Mouse (Mus musculus) liver, embryonic 13.5 days (tissue): ENCODE data around the gene Lsg1. TPM values are rescaled to one million over a fixed set of nuclear protein-coding genes. Genes with fewer than 3 reads are reported as not detected.
A peak's percentile ranks its signal among the peaks of the same experiment; 100 is the strongest.

Source experiments
- ATAC-seq: fragments of 200-750 bp; cut with Nextera tagmentation; 2 replicates; pipeline ENCODE4 v1.8.0; 2017; ENCODE audit warnings: low read depth, mild to moderate bottlenecking, moderate number of reproducible peaks, moderate library complexity
- DNase-seq: peaks from one replicate; pipeline ENCODE4 v3.0.0; 2022
- H3K27ac ChIP-seq: fragments of 300-500 bp; sonication (generic); 2 replicates; pipeline ENCODE4 v1.5.1; 2015; ENCODE audit warnings: moderate library complexity, mild to moderate bottlenecking, inconsistent platforms
- H3K27me3 ChIP-seq: fragments of 300-500 bp; sonication (generic); 2 replicates; pipeline ENCODE4 v1.6.1; 2015; ENCODE audit warnings: mild to moderate bottlenecking, inconsistent platforms
- H3K36me3 ChIP-seq: fragments of 300-500 bp; sonication (generic); 2 replicates; pipeline ENCODE4 v1.6.1; 2015; ENCODE audit warnings: mild to moderate bottlenecking, inconsistent platforms
- H3K4me1 ChIP-seq: fragments of 300-500 bp; sonication (generic); replicated peaks from 2 replicates; pipeline ENCODE4 v1.6.1; 2015; ENCODE audit warnings: inconsistent platforms
- H3K4me2 ChIP-seq: fragments of 300-500 bp; sonication (generic); 2 replicates; pipeline ENCODE4 v1.6.1; 2015; ENCODE audit warnings: inconsistent platforms, mild to moderate bottlenecking, moderate library complexity
- H3K4me3 ChIP-seq: fragments of 300-500 bp; sonication (generic); replicated peaks from 2 replicates; pipeline ENCODE4 v1.5.1; 2015; ENCODE audit warnings: mild to moderate bottlenecking, inconsistent platforms
- H3K9ac ChIP-seq: fragments of 300-500 bp; sonication (generic); 2 replicates; pipeline ENCODE4 v1.6.1; 2015; ENCODE audit warnings: mild to moderate bottlenecking, inconsistent platforms
- H3K9me3 ChIP-seq: fragments of 300-500 bp; sonication (generic); replicated peaks from 2 replicates; pipeline ENCODE4 v1.6.1; 2016; ENCODE audit warnings: inconsistent platforms
- WGBS: fragments of 180-500 bp; shearing (Covaris S2); methylation state at CpG from one replicate; pipeline ENCODE4 v1.1.7; 2015; ENCODE audit not compliant: insufficient replicate concordance; 5-methylcytosine and 5-hydroxymethylcytosine counted together
- polyA plus RNA-seq: library from polyadenylated mRNA; unstranded; fragments of >200 nt; fragmentation: Nextera tagmentation; extraction: Ambion mirVana; gene quantifications from 2 replicates; pipeline ENCODE4 v1.2.1, GENCODE M21; 2015

Lsg1 gene
- polyA plus RNA-seq, 1 experiment from 2014 or later = 36.9 TPM

GRCm38 (mm10) chr16:30599491-30600268 lies 12.3 kb upstream of the Lsg1 start, which contains the start of gene Fam43a:
Gene Fam43a, plus strand, starts transcription at chr16:30599723.
- H3K27me3 ChIP-seq = peaks cover 66% of the 10 kb centered on the region
- H3K9me3 ChIP-seq = no peaks in the 10 kb centered on the region
- peak within 1 kb of the TSS; percentile 64 for H3K9ac ChIP-seq
- peak within 1 kb of the TSS; percentile 50; the same call in 1 of the 2 replicates for H3K27ac ChIP-seq
- H3K4me3 ChIP-seq = peak within 1 kb of the TSS; percentile 64
- H3K36me3 ChIP-seq = no peaks in the 10 kb centered on the region
- WGBS = under 1% methylated on average over 55 of the region's 63 CpGs
- peaks cover 46% of the 10 kb centered on the region for H3K4me1 ChIP-seq
- ATAC-seq (peak; percentile 70), DNase-seq (peak; percentile 47)
- peak within 1 kb of the TSS; percentile 71 for H3K4me2 ChIP-seq

GRCm38 (mm10) chr16:30596959-30597681 lies 9.7 kb upstream of the Lsg1 start:
- no peak overlapping the region for H3K4me3 ChIP-seq
- H3K27me3 ChIP-seq = peaks cover 55% of the 10 kb centered on the region
- peaks cover 32% of the 10 kb centered on the region for H3K4me1 ChIP-seq
- ATAC-seq (no peak), DNase-seq (peak; percentile 54)
- no peak overlapping the region for H3K9ac ChIP-seq
- whole genome bisulfite sequencing = 9% methylated on average over 16 of the region's 16 CpGs
- H3K4me2 ChIP-seq = peak overlapping the region; percentile 34
- no peak overlapping the region for H3K27ac ChIP-seq
- H3K9me3 ChIP-seq = no peaks in the 10 kb centered on the region
- no peaks in the 10 kb centered on the region for H3K36me3 ChIP-seq

GRCm38 (mm10) chr16:30595835-30596557 lies 8.6 kb upstream of the Lsg1 start:
- Histone ChIP-seq H3K4me3 (no peak overlapping the region), H3K27me3 (peaks cover 44% of the 10 kb centered on the region), H3K4me2 (no peak overlapping the region), H3K36me3 (no peaks in the 10 kb centered on the region), H3K27ac (no peak overlapping the region), H3K4me1 (peaks cover 21% of the 10 kb centered on the region), H3K9me3 (no peaks in the 10 kb centered on the region), H3K9ac (no peak overlapping the region)
- WGBS = 52% methylated on average over 14 of the region's 14 CpGs
- ATAC-seq = no peak
- DNase-seq = no peak

GRCm38 (mm10) chr16:30595356-30595755 lies 8.0 kb upstream of the Lsg1 start:
- Histone ChIP-seq H3K4me3 (no peak overlapping the region), H3K27ac (no peak overlapping the region), H3K9ac (no peak overlapping the region), H3K4me1 (peaks cover 16% of the 10 kb centered on the region), H3K27me3 (peaks cover 37% of the 10 kb centered on the region), H3K9me3 (no peaks in the 10 kb centered on the region), H3K4me2 (no peak overlapping the region), H3K36me3 (no peaks in the 10 kb centered on the region)
- DNase-seq (no peak), ATAC-seq (no peak)
- 30% methylated on average over 3 of the region's 3 CpGs for WGBS

- Histone ChIP-seq H3K27ac (no peak overlapping the region), H3K9me3 (no peaks in the 10 kb centered on the region), H3K9ac (no peak overlapping the region), H3K4me1 (peaks cover 6% of the 10 kb centered on the region; the same call in 1 of the 2 replicates), H3K36me3 (no peaks in the 10 kb centered on the region), H3K27me3 (peaks cover 9% of the 10 kb centered on the region; the same call in 1 of the 2 replicates), H3K4me2 (no peak overlapping the region), H3K4me3 (no peak overlapping the region)
- ATAC-seq (no peak), DNase-seq (no peak)
- 38% methylated on average over 3 of the region's 3 CpGs for WGBS
These were observed 4.6 kb upstream of the Lsg1 start for GRCm38 (mm10) chr16:30591990-30592389.

GRCm38 (mm10) chr16:30590264-30591209 lies 3.1 kb upstream of the Lsg1 start:
- Histone ChIP-seq H3K9me3 (no peaks in the 10 kb centered on the region), H3K36me3 (peaks cover 1% of the 10 kb centered on the region), H3K4me1 (peaks cover 13% of the 10 kb centered on the region), H3K27ac (no peak overlapping the region), H3K4me2 (no peak overlapping the region), H3K9ac (no peak overlapping the region), H3K4me3 (no peak overlapping the region), H3K27me3 (peaks cover 3% of the 10 kb centered on the region; the same call in 1 of the 2 replicates)
- DNase-seq = no peak
- no peak for ATAC-seq
- 35% methylated on average over 7 of the region's 7 CpGs for whole genome bisulfite sequencing

GRCm38 (mm10) chr16:30586935-30587493 lies 378 bp downstream of the Lsg1 start:
- DNase-seq = no peak
- peak; percentile 43 for ATAC-seq
- peak overlapping the region; percentile 62 for H3K27ac ChIP-seq
- under 1% methylated on average over 19 of the region's 19 CpGs for WGBS
- H3K36me3 ChIP-seq = peaks cover 36% of the 10 kb centered on the region
- peak overlapping the region; percentile 86 for H3K4me2 ChIP-seq
- H3K9ac ChIP-seq = peak overlapping the region; percentile 83
- H3K27me3 ChIP-seq = no peaks in the 10 kb centered on the region
- H3K9me3 ChIP-seq = no peaks in the 10 kb centered on the region
- H3K4me3 ChIP-seq = peak overlapping the region; percentile 92
- H3K4me1 ChIP-seq = peaks cover 18% of the 10 kb centered on the region

- H3K27me3 ChIP-seq = no peaks in the 10 kb centered on the region
- peaks cover 8% of the 10 kb centered on the region for H3K4me1 ChIP-seq
- ATAC-seq = no peak
- H3K9me3 ChIP-seq = no peaks in the 10 kb centered on the region
- no peak overlapping the region for H3K27ac ChIP-seq
- 87% methylated on average over 5 of the region's 5 CpGs for WGBS
- no peak overlapping the region for H3K4me2 ChIP-seq
- H3K9ac ChIP-seq = no peak overlapping the region
- peaks cover 97% of the 10 kb centered on the region for H3K36me3 ChIP-seq
- H3K4me3 ChIP-seq = no peak overlapping the region
- DNase-seq = no peak
These were observed 6.6 kb downstream of the Lsg1 start for GRCm38 (mm10) chr16:30580765-30581164.

GRCm38 (mm10) chr16:30576392-30576791 lies 11.0 kb downstream of the Lsg1 start:
- Histone ChIP-seq H3K27ac (no peak overlapping the region), H3K36me3 (peaks cover 95% of the 10 kb centered on the region), H3K4me2 (no peak overlapping the region), H3K9me3 (no peaks in the 10 kb centered on the region), H3K9ac (no peak overlapping the region), H3K4me1 (no peaks in the 10 kb centered on the region), H3K27me3 (no peaks in the 10 kb centered on the region), H3K4me3 (no peak overlapping the region)
- no peak for DNase-seq
- no peak for ATAC-seq
- 65% methylated on average over 1 of the region's 1 CpGs for WGBS

GRCm38 (mm10) chr16:30575815-30576214 lies 11.6 kb downstream of the Lsg1 start:
- Histone ChIP-seq H3K4me3 (no peak overlapping the region), H3K4me1 (no peaks in the 10 kb centered on the region), H3K9me3 (no peaks in the 10 kb centered on the region), H3K27ac (no peak overlapping the region), H3K9ac (no peak overlapping the region), H3K4me2 (no peak overlapping the region), H3K27me3 (no peaks in the 10 kb centered on the region), H3K36me3 (peaks cover 95% of the 10 kb centered on the region)
- DNase-seq (no peak), ATAC-seq (no peak)
- 66% methylated on average over 7 of the region's 7 CpGs for WGBS
